Mouse (Mus musculus) embryonic facial prominence, embryonic 11.5 days (tissue): ENCODE data around the gene Kif5a. TPM values are rescaled to one million over a fixed set of nuclear protein-coding genes. Genes with fewer than 3 reads are reported as not detected.

Experiments
- ATAC-seq: fragments of 200-750 bp; cut with Nextera tagmentation; replicated peaks from 2 replicates; pipeline ENCODE4 v1.8.0; 2017; ENCODE audit warnings: low read depth; ENCODE audit not compliant: insufficient number of reproducible peaks, low FRiP score, low TSS enrichment
- DNase-seq: peaks from one replicate; pipeline ENCODE4 v3.0.0-alpha.2; 2015; ENCODE audit warnings: low spot score
- H3K27ac ChIP-seq: fragments of 300-500 bp; sonication (generic); replicated peaks from 2 replicates; pipeline ENCODE4 v1.5.1; 2014; ENCODE audit warnings: mild to moderate bottlenecking, low read depth, low read length, control low read depth
- H3K27me3 ChIP-seq: fragments of 300-500 bp; sonication (generic); 2 replicates; pipeline ENCODE4 v1.6.1; 2014; ENCODE audit warnings: mild to moderate bottlenecking, low read length, moderate library complexity, mixed read lengths; ENCODE audit not compliant: control insufficient read depth, insufficient read depth
- H3K36me3 ChIP-seq: fragments of 300-500 bp; sonication (generic); replicated peaks from 2 replicates; pipeline ENCODE4 v1.6.1; 2014; ENCODE audit warnings: low read depth, mild to moderate bottlenecking, low read length, moderate library complexity, mixed read lengths; ENCODE audit not compliant: control insufficient read depth, insufficient read depth
- H3K4me1 ChIP-seq: fragments of 300-500 bp; sonication (generic); 2 replicates; pipeline ENCODE4 v1.6.1; 2014; ENCODE audit warnings: low read length, mixed read lengths; ENCODE audit not compliant: control insufficient read depth, insufficient read depth
- H3K4me2 ChIP-seq: fragments of 300-500 bp; sonication (generic); 2 replicates; pipeline ENCODE4 v1.6.1; 2014; ENCODE audit warnings: low read depth, mild to moderate bottlenecking, control low read depth, low read length, moderate library complexity
- H3K4me3 ChIP-seq: fragments of 300-500 bp; sonication (generic); 2 replicates; pipeline ENCODE4 v1.5.1; 2014; ENCODE audit warnings: low read depth, low read length, control low read depth
- H3K9ac ChIP-seq: fragments of 300-500 bp; sonication (generic); replicated peaks from 2 replicates; pipeline ENCODE4 v1.6.1; 2014; ENCODE audit warnings: mild to moderate bottlenecking, control low read depth, low read length
- H3K9me3 ChIP-seq: fragments of 300-500 bp; sonication (generic); replicated peaks from 2 replicates; pipeline ENCODE4 v1.6.1; 2016; ENCODE audit warnings: mild to moderate bottlenecking, low read length, inconsistent platforms, mixed read lengths; ENCODE audit not compliant: control insufficient read depth
- WGBS: fragments of 180-500 bp; shearing (Covaris S2); extraction: QIAGEN DNeasy Blood & Tissue Kit; methylation state at CpG from one replicate; pipeline ENCODE4 v1.1.7; 2014; 5-methylcytosine and 5-hydroxymethylcytosine counted together
- polyA plus RNA-seq: library from polyadenylated mRNA; unstranded; fragments of >200 nt; fragmentation: Nextera tagmentation; extraction: Ambion mirVana; gene quantifications from 2 replicates; pipeline ENCODE4 v1.2.1, GENCODE M21; 2014

Gene Kif5a
- polyA plus RNA-seq, 1 experiment from 2014 or later: 10.4 TPM

DNA sequence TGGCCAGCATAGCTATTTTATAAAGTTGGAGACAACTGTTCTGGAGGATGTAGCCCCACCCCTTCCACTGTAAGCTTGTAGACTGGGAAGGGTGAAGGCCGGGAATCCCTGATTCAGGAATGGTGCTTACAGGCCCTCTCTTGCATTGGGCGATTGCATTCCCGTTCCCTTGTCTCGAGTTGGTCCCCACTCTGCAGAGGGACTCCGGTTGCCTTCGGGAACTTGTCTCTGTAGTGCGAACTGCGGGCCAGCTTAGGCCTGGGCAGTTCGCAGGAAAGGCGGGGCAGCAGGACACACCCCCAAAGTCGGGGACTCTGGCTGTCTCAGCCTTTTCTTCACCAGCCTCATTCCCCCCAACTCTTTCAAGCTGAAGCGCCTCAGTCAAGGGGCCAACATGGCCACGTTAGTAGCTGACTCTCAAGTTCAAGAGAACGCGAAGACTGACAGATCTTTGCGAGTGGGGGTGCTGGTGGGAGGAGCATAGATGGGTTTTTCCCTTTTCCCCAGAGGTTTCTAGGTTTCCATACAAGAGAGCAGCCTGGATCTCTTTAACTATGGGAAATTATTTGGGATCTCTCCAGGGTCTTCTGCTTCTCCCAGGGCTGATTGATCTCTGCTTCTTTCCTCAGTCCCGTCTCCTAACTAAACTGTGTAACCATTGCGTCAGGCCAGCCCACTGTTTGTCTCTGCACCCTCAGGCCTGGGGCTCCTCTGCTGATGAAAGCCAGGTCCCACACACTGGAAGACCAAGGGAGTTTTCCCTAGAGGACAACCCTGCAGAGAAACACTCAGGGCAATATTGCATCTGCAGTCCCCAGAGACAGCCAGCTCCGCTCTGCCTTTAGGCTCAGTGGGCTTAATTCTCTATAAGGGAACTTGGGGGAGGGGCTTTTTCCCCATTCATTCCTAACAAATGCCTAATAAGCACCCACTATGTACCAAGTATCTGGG, 28.1 kb upstream of the Kif5a start:
- WGBS: 5% methylated on average over 19 of the region's 19 CpGs
- DNase-seq (peak; percentile 70), ATAC-seq (peak; percentile 55)
- Histone ChIP-seq H3K27me3 (no peaks in the 10 kb centered on the region), H3K4me1 (peaks cover 5% of the 10 kb centered on the region), H3K27ac (peak overlapping the region; percentile 82), H3K4me3 (peak overlapping the region; percentile 55), H3K9ac (peak overlapping the region; percentile 71), H3K9me3 (no peaks in the 10 kb centered on the region), H3K36me3 (peaks cover 16% of the 10 kb centered on the region), H3K4me2 (peak overlapping the region; percentile 72)

DNA sequence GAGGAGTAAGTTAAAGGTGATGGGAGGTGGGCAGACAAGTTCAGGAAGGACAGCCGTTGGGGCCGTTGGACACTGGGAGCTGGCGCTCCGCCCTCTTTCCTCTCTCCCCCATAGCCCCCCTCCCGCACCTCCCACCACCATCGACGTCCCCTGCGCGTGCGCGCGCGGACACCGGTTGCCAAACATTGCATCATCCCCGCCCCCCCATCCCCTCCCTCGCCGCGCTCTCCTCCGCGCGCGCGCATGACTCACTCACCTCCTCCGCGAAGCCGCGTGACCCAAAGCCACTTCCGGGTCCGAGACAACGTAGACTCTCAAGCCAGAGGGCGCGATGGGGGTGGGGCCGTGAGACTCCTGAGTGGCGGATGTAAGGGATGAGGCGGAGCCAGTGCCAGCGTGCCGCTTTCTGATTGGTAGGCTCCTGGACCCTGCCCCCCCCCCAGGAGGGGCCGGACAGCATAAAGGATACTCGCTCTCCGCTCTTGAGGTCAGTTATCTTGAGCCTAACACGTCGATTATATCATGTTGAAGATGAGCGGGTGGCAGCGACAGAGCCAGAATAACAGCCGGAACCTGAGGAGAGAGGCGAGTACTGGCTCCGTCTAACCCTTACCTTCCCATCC, 27.3 kb upstream of the Kif5a start:
- no peaks in the 10 kb centered on the region for H3K27me3 ChIP-seq
- under 1% methylated on average over 41 of the region's 47 CpGs for WGBS
- H3K27ac ChIP-seq: peak overlapping the region; percentile 99
- DNase-seq: peak; percentile 100
- peaks cover 12% of the 10 kb centered on the region for H3K36me3 ChIP-seq
- H3K9me3 ChIP-seq: no peaks in the 10 kb centered on the region
- peak overlapping the region; percentile 72 for H3K4me2 ChIP-seq
- peak overlapping the region; percentile 55 for H3K4me3 ChIP-seq
- H3K9ac ChIP-seq: peak overlapping the region; percentile 71
- H3K4me1 ChIP-seq: peaks cover 5% of the 10 kb centered on the region
- ATAC-seq: peak; percentile 79

DNA sequence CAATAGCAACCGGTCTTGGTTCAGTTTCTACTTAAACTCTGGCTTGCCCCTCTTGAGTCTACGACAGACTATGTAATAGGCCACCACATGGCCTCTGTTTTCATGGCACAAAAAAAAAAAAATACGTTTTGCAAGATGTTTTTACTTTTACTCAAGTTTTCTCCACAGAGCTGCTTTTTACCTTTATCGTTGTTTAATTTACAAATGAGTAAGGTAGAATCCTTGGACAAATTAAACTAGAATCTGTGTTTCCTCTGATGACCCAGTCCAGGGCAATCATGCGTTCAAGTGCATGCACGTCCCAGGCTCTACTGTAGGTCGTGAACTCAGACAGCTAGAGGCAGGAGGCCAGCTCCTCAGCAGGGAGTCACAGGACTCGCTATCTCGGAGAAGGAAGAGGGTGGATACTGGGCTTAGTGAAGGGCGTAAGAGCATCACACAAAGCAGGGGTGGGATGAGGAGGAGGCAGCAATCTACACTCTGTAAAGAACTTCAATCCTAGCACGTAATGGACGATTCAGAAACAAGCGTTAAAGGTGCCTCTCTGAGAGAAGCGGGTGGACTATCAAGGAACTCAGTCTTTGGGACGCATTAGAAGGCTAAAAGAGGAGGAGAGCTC, 26.5 kb upstream of the Kif5a start:
- 0 out of 2 replicates have a peak, but pooled peaks have one; percentile 3 for ATAC-seq
- Histone ChIP-seq H3K27ac (peak overlapping the region; percentile 99), H3K9me3 (no peaks in the 10 kb centered on the region), H3K27me3 (no peaks in the 10 kb centered on the region), H3K4me2 (peak overlapping the region; percentile 82), H3K9ac (peak overlapping the region; percentile 86), H3K4me1 (peaks cover 5% of the 10 kb centered on the region), H3K36me3 (peaks cover 10% of the 10 kb centered on the region), H3K4me3 (peak overlapping the region; percentile 55)
- 2% methylated on average over 15 of the region's 15 CpGs for WGBS
- DNase-seq: no peak

DNA sequence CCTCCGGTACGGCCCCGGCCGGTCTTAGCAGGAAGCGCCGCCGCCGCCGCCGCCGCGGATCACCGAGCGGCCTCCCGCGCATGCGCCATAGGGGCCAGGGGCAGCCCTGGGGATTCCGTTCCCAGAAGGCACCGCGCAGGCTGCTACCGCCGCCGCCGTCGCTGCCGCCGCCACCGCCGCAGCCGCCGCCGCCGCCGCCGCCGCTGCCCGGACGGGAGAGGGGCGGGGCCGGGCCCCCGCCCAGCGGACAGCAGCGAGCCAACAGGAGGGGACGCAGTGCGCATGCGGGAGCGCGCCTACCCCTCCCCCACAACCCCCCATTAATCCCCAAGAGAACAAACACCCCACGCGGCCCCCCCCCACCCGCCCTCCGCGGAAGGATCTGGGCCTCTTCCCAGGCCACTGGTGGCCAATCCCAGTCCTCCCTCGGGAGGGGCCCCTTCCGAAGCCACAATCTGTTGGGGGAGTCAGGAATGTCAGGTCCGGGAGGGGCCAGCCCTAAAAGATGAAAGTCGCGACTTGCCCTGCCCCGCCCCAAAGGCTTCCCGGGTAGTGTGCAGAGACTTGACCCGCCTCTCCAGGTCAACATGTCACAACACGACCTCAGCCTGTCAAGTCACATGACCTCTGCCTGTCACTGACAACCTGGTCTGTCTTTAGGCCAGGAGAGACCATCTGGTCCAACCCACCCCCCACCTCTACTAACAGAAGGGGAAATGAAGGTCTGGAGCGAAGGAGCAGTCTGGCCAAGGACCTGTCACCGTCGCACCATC, 25.8 kb upstream of the Kif5a start, which contains the start of gene Mbd6:
Gene Mbd6, minus strand, starts transcription at position 219 of the 773 bp plus-strand sequence.
- peaks cover 5% of the 10 kb centered on the region for H3K4me1 ChIP-seq
- no peaks in the 10 kb centered on the region for H3K9me3 ChIP-seq
- peaks cover 10% of the 10 kb centered on the region for H3K36me3 ChIP-seq
- H3K4me3 ChIP-seq: peak within 1 kb of the TSS; percentile 55
- 0% methylated on average over 20 of the region's 65 CpGs for WGBS
- H3K27me3 ChIP-seq: no peaks in the 10 kb centered on the region
- ATAC-seq: 0 out of 2 replicates have a peak, but pooled peaks have one; percentile 16
- peak within 1 kb of the TSS; percentile 99 for H3K27ac ChIP-seq
- peak within 1 kb of the TSS; percentile 86 for H3K9ac ChIP-seq
- peak within 1 kb of the TSS; percentile 82 for H3K4me2 ChIP-seq
- DNase-seq: peak; percentile 88

DNA sequence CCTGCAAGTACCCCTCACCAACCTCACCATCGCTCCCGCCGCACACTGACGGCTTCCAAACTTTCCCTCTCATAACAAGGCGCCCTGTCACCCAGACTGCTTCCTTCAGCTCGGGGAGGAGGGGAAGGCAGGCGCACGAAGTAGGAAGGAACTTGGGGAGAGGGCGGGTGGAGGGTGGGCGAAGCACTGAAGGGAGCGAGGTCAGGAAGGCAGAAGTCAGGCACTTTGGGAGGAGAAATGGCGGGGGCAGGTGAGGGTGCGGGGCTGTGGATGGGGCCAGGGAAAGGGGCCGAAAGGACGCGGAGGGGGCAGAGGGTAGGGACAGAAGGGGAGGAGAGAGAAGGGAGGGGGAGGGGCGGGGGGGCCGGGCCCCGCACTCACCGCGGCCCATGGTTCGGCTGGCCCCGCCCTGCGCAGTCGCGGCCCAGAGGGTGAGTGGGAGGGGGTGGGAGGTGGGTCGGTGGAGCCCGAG, 25.2 kb upstream of the Kif5a start:
- H3K9me3 ChIP-seq: no peaks in the 10 kb centered on the region
- under 1% methylated on average over 13 of the region's 28 CpGs for WGBS
- peaks cover 5% of the 10 kb centered on the region for H3K4me1 ChIP-seq
- H3K27ac ChIP-seq: peak overlapping the region; percentile 99
- 0 out of 2 replicates have a peak, but pooled peaks have one; percentile 1 for ATAC-seq
- H3K27me3 ChIP-seq: no peaks in the 10 kb centered on the region
- peak overlapping the region; percentile 82 for H3K4me2 ChIP-seq
- peaks cover 12% of the 10 kb centered on the region for H3K36me3 ChIP-seq
- H3K9ac ChIP-seq: peak overlapping the region; percentile 86
- peak; percentile 65 for DNase-seq
- peak overlapping the region; percentile 55 for H3K4me3 ChIP-seq

GRCm38 (mm10) chr10:127287936-127288293, 24.8 kb upstream of the Kif5a start:
- no peaks in the 10 kb centered on the region for H3K9me3 ChIP-seq
- no peak for DNase-seq
- peak overlapping the region; percentile 55 for H3K4me3 ChIP-seq
- 0% methylated on average over 3 of the region's 3 CpGs for WGBS
- no peak for ATAC-seq
- H3K4me1 ChIP-seq: peaks cover 5% of the 10 kb centered on the region
- H3K36me3 ChIP-seq: peaks cover 13% of the 10 kb centered on the region
- peak overlapping the region; percentile 86 for H3K9ac ChIP-seq
- peak overlapping the region; percentile 99 for H3K27ac ChIP-seq
- no peaks in the 10 kb centered on the region for H3K27me3 ChIP-seq
- H3K4me2 ChIP-seq: peak overlapping the region; percentile 82

DNA sequence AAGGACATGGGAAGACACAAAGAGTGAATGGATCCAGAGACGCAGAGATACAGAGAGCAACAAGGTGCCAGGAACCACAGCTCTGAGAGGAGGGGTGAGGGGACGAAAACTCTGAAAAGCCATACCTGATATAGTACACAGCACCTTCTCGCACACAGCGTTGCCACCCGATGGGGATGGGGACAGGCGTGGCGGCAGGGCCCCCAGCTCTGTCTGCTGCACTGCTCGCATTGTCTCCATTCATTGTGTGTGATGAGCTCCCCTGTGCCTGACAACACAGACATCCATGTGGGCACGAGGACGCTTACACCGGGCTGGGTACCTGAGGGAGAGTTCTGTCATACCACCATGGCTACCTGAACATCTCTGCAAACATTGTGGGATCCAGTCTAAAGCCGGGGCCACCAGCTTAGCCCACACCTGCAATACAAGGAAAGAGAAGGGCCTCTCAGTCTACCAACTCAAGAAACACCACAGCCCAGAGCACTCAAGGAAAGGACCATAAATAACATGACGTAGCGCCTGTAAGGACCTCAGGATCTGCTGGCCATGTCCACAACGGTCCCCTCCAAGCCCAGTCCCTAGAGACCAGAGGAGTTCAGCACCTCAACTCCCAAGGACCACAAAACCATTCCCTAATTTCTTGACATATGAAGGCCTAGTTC, 24.3 kb upstream of the Kif5a start:
- Histone ChIP-seq H3K27ac (0 out of 2 replicates have a peak overlapping the region, but pooled peaks have one; percentile 99), H3K4me2 (peak overlapping the region; percentile 82), H3K27me3 (no peaks in the 10 kb centered on the region), H3K9me3 (no peaks in the 10 kb centered on the region), H3K4me3 (peak overlapping the region; percentile 55), H3K9ac (peak overlapping the region; percentile 86), H3K4me1 (peaks cover 5% of the 10 kb centered on the region), H3K36me3 (peaks cover 13% of the 10 kb centered on the region)
- no peak for ATAC-seq
- WGBS: 83% methylated on average over 15 of the region's 15 CpGs
- DNase-seq: no peak
